Mouse (Mus musculus) E14TG2a.4 (cell line): ENCODE measurements around the gene Scaf8.
"Not testable (repeated sequence)": the region's sequence is repeated elsewhere in the genome, so short reads cannot be mapped to it uniquely, and the experiment has no call there.

ENCODE experiments used
- CTCF ChIP-seq: conservative IDR thresholded peaks from 2 replicates; pipeline ENCODE4 v1.5.1; 2014; ENCODE audit warnings: low read length
- NANOG ChIP-seq: IDR thresholded peaks from 2 replicates; pipeline ENCODE4 v1.6.1; 2014; ENCODE audit warnings: borderline replicate concordance, low read length, mixed read lengths

GRCm38 (mm10) chr17:3150701-3151100, 35.9 kb downstream of the Scaf8 start:
- not testable (repeated sequence) for TF ChIP-seq CTCF, NANOG
